Mouse (Mus musculus) CH12.LX (cell line): ENCODE results near the gene Ap1s1.

Source experiments
- CTCF ChIP-seq, 2 experiments: IDR thresholded peaks in 1 of 2; conservative IDR thresholded peaks in 1 of 2; 2 replicates each; pipeline ENCODE4 v1.5.1; 2011 to 2012; ENCODE audit warnings: low read depth in 2 of 2, low read length in 2 of 2, improper control_type of control experiment in 1 of 2, inconsistent platforms in 1 of 2, mild to moderate bottlenecking in 1 of 2, moderate library complexity in 1 of 2
- ETS1 ChIP-seq: conservative IDR thresholded peaks from 2 replicates; pipeline ENCODE4 v1.6.1; 2012; ENCODE audit warnings: low read depth, mild to moderate bottlenecking, inconsistent platforms, low read length, improper control_type of control experiment, moderate library complexity
- HCFC1 ChIP-seq: IDR thresholded peaks from 2 replicates; pipeline ENCODE4 v1.6.1; 2012; ENCODE audit warnings: low read depth, mild to moderate bottlenecking, inconsistent platforms, low read length, improper control_type of control experiment
- MYC ChIP-seq: IDR thresholded peaks from 2 replicates; pipeline ENCODE4 v1.6.1; 2011; ENCODE audit warnings: low read depth, mild to moderate bottlenecking, improper control_type of control experiment, low read length
- NELFE ChIP-seq: IDR thresholded peaks from 2 replicates; pipeline ENCODE4 v1.6.1; 2011; ENCODE audit warnings: low read depth, low read length, improper control_type of control experiment
- PAX5 ChIP-seq: IDR thresholded peaks from 2 replicates; pipeline ENCODE4 v1.6.1; 2012; ENCODE audit warnings: low read length, inconsistent platforms, mixed read lengths
- POLR2A ChIP-seq: IDR thresholded peaks from 2 replicates; pipeline ENCODE4 v1.6.1; 2011; ENCODE audit warnings: low read depth, mild to moderate bottlenecking, improper control_type of control experiment, low read length
- RCOR1 ChIP-seq: conservative IDR thresholded peaks from 2 replicates; pipeline ENCODE4 v1.6.1; 2012; ENCODE audit warnings: low read depth, mild to moderate bottlenecking, inconsistent platforms, low read length, improper control_type of control experiment
- TBP ChIP-seq: conservative IDR thresholded peaks from 2 replicates; pipeline ENCODE4 v1.6.1; 2011; ENCODE audit warnings: low read depth, low read length, improper control_type of control experiment
- UBTF ChIP-seq: IDR thresholded peaks from 2 replicates; pipeline ENCODE4 v1.6.1; 2012; ENCODE audit warnings: low read depth, mild to moderate bottlenecking, inconsistent platforms, low read length, improper control_type of control experiment, moderate library complexity
- ZKSCAN1 ChIP-seq: IDR thresholded peaks from 2 replicates; pipeline ENCODE4 v1.6.1; 2012; ENCODE audit warnings: low read depth, inconsistent platforms, low read length, improper control_type of control experiment, borderline replicate concordance

GRCm38 (mm10) chr5:137000612-137001011, 45.3 kb downstream of the Ap1s1 start:
- peak; percentile 65 for TF ChIP-seq HCFC1
- no peak for TF ChIP-seq ETS1
- no peak for TF ChIP-seq NELFE
- no peak for TF ChIP-seq POLR2A
- no peak for TF ChIP-seq CTCF (conservative IDR thresholded peaks at IDR 0.05 in 1 of 2, IDR thresholded peaks at IDR 0.05 in 1 of 2; ENCODE audit: low read depth in 2 of 2, low read length in 2 of 2)
- no peak for TF ChIP-seq PAX5
- no peak for TF ChIP-seq ZKSCAN1
- no peak for TF ChIP-seq RCOR1
- no peak for TF ChIP-seq TBP
- TF ChIP-seq MYC = no peak
- TF ChIP-seq UBTF = no peak
